In the genomic region with DNA sequence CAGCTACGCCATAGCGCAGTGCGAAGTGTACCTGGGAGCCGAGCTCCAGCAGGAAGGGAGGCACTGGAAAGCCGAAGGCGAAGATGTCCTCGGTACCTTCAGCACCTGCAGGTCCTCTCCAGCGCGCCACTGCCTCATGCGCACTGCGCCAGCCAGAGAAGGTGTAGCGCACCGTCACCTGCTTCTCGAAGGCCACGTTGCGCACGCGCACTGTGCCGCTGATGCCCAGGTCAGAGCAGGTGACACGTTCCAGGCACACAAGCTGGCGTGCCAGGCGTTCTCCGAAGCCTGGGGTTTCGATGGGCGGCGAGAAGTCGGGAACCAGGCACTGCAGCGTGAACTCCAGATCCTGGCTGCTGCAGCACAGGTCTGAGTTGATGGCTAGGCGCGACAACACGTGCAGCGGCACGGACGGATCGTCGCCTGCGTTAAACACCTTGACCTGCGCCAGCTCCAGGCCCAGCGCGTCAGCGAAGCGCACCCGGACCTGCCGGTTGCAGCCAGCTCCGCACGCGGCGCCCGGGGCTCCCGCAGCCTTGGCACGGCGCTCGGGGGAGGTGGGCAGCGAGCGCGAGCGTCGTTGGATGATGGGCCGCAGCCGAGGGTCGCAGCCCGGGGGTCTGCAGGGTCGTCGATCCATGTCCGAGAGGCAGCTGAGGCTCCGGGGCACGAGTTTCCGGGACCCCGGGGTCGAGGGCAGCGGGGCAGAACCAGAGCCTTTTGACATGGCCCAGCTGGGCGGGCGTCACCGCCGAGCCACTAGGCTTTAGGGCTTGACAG, we compare ENCODE assay signal across 8 mouse cellular contexts. TPM values are rescaled to one million over a fixed set of nuclear protein-coding genes. Genes with fewer than 3 reads are reported as not detected.
A peak's percentile ranks its signal among the peaks of the same experiment; 100 is the strongest.
DNase-seq lines count a peak whose midpoint lies in the region; ATAC-seq and TF ChIP-seq lines count a peak whose summit lies in the region.

No protein-coding gene starts in this region.

- DNase-seq in kidney, postnatal 0 days (ENCODE audit: low spot score): no peak
- no peak for DNase-seq in kidney, adult 18-20 months
- peak; percentile 68 for DNase-seq in brain, adult 2 months (ENCODE audit: low read depth, low spot score)
- no peak for DNase-seq in liver, embryonic 11.5 days (ENCODE audit: low spot score)
- no peak for DNase-seq in adipocyte (ENCODE audit: low spot score)

- no peak for TF ChIP-seq CTCF in kidney, postnatal 0 days (IDR thresholded peaks at IDR 0.05; ENCODE audit: low read depth)
- no peak for TF ChIP-seq CTCF in small intestine, adult 2 months (IDR thresholded peaks at IDR 0.05; ENCODE audit: extremely low read depth, insufficient read length, insufficient replicate concordance, low read depth, low read length)

- no peak overlapping the region for H3K27ac ChIP-seq in kidney, postnatal 0 days
- H3K27ac ChIP-seq in forebrain, embryonic 15.5 days (replicated peaks): no peak overlapping the region
- H3K27ac ChIP-seq in hindbrain, embryonic 15.5 days (replicated peaks): peak overlapping the region; percentile 87
- H3K27ac ChIP-seq in liver, embryonic 11.5 days (ENCODE audit: low read depth, low read length): no peak overlapping the region
- no peak overlapping the region for H3K27ac ChIP-seq in small intestine, adult 2 months (ENCODE audit: insufficient read depth, low read depth, low read length)

- H3K27me3 ChIP-seq in kidney, postnatal 0 days (ENCODE audit: insufficient read depth, low read length): peaks cover 15% of the 10 kb centered on the region
- H3K27me3 ChIP-seq in forebrain, embryonic 15.5 days: 0 out of 2 replicates have a peak, but pooled peaks cover 13% of the 10 kb centered on the region
- no peaks in the 10 kb centered on the region for H3K27me3 ChIP-seq in hindbrain, embryonic 15.5 days
- H3K27me3 ChIP-seq in liver, embryonic 11.5 days (replicated peaks; ENCODE audit: control insufficient read depth, insufficient read depth, low read length): peaks cover 20% of the 10 kb centered on the region
- 0 out of 2 replicates have a peak, but pooled peaks cover 7% of the 10 kb centered on the region for H3K27me3 ChIP-seq in small intestine, adult 2 months (ENCODE audit: control insufficient read depth, insufficient read depth, low read length)

- peak; percentile 33 for ATAC-seq in kidney, postnatal 0 days (replicated peaks; ENCODE audit: low FRiP score, low read depth)
- ATAC-seq in forebrain, embryonic 15.5 days (replicated peaks): peak; percentile 9
- ATAC-seq in hindbrain, embryonic 15.5 days (ENCODE audit: low FRiP score, low read depth): peak; percentile 14
- no peak for ATAC-seq in liver, embryonic 11.5 days (replicated peaks; ENCODE audit: low FRiP score)

- H3K36me3 ChIP-seq in kidney, postnatal 0 days (ENCODE audit: insufficient read depth, low read length): no peaks in the 10 kb centered on the region
- no peaks in the 10 kb centered on the region for H3K36me3 ChIP-seq in forebrain, embryonic 15.5 days
- H3K36me3 ChIP-seq in hindbrain, embryonic 15.5 days: no peaks in the 10 kb centered on the region
- peaks cover 4% of the 10 kb centered on the region; the same call in 1 of the 2 replicates for H3K36me3 ChIP-seq in liver, embryonic 11.5 days (ENCODE audit: control insufficient read depth, insufficient read depth, low read length)
- H3K36me3 ChIP-seq in small intestine, adult 2 months (ENCODE audit: control insufficient read depth, insufficient read depth, low read length): no peaks in the 10 kb centered on the region

- peak overlapping the region; percentile 66 for H3K4me3 ChIP-seq in kidney, postnatal 0 days (replicated peaks; ENCODE audit: low read depth, low read length)
- H3K4me3 ChIP-seq in forebrain, embryonic 15.5 days: peak overlapping the region; percentile 76
- peak overlapping the region; percentile 72 for H3K4me3 ChIP-seq in hindbrain, embryonic 15.5 days
- H3K4me3 ChIP-seq in liver, embryonic 11.5 days (ENCODE audit: low read depth, low read length): peak overlapping the region; percentile 68
- H3K4me3 ChIP-seq in small intestine, adult 2 months (ENCODE audit: low read depth, low read length): peak overlapping the region; percentile 78

- 19% methylated on average over 75 of the region's 75 CpGs for WGBS in kidney, postnatal 0 days
- 14% methylated on average over 75 of the region's 75 CpGs for WGBS in forebrain, embryonic 15.5 days
- 16% methylated on average over 75 of the region's 75 CpGs for WGBS in hindbrain, embryonic 15.5 days
- WGBS in liver, embryonic 11.5 days: 15% methylated on average over 75 of the region's 75 CpGs
- 16% methylated on average over 75 of the region's 75 CpGs for WGBS in small intestine, adult 2 months

- H3K9me3 ChIP-seq in kidney, postnatal 0 days (replicated peaks; ENCODE audit: low read length): no peaks in the 10 kb centered on the region
- H3K9me3 ChIP-seq in forebrain, embryonic 15.5 days: no peaks in the 10 kb centered on the region
- H3K9me3 ChIP-seq in hindbrain, embryonic 15.5 days: no peaks in the 10 kb centered on the region
- H3K9me3 ChIP-seq in liver, embryonic 11.5 days (ENCODE audit: control insufficient read depth, low read length): no peaks in the 10 kb centered on the region

- peak overlapping the region; percentile 95 for H3K4me2 ChIP-seq in kidney, postnatal 0 days (ENCODE audit: low read length)
- H3K4me2 ChIP-seq in forebrain, embryonic 15.5 days (replicated peaks): peak overlapping the region; percentile 100
- peak overlapping the region; percentile 100 for H3K4me2 ChIP-seq in hindbrain, embryonic 15.5 days
- H3K4me2 ChIP-seq in liver, embryonic 11.5 days: peak overlapping the region; percentile 93

- TF ChIP-seq POLR2A in small intestine, adult 2 months (IDR thresholded peaks at IDR 0.05; ENCODE audit: low read depth, low read length): no peak

- peak overlapping the region; percentile 51 for H3K9ac ChIP-seq in kidney, postnatal 0 days (ENCODE audit: low read depth, low read length)
- H3K9ac ChIP-seq in forebrain, embryonic 15.5 days (replicated peaks): peak overlapping the region; percentile 60
- H3K9ac ChIP-seq in hindbrain, embryonic 15.5 days: peak overlapping the region; percentile 74
- peak overlapping the region; percentile 48; the same call in 1 of the 2 replicates for H3K9ac ChIP-seq in liver, embryonic 11.5 days (ENCODE audit: low read depth, low read length)

- peaks cover 11% of the 10 kb centered on the region for H3K4me1 ChIP-seq in kidney, postnatal 0 days (replicated peaks; ENCODE audit: insufficient read depth, low read length)
- peaks cover 21% of the 10 kb centered on the region for H3K4me1 ChIP-seq in forebrain, embryonic 15.5 days
- H3K4me1 ChIP-seq in hindbrain, embryonic 15.5 days (replicated peaks): peaks cover 39% of the 10 kb centered on the region
- H3K4me1 ChIP-seq in liver, embryonic 11.5 days (replicated peaks; ENCODE audit: control insufficient read depth, insufficient read depth, low read length): peaks cover 7% of the 10 kb centered on the region
- peaks cover 9% of the 10 kb centered on the region for H3K4me1 ChIP-seq in small intestine, adult 2 months (ENCODE audit: control insufficient read depth, insufficient read depth, insufficient read length, low read length)

RNA-seq across cellular contexts. Expression of a gene that starts 0.6 kb away (rescaled TPM):
- 2.2 and 2.3 TPM in 2 replicates for polyA plus RNA-seq in kidney, postnatal 0 days (2015; fragmentation: Nextera tagmentation; extraction: Ambion mirVana)
- 1.7 and 1.9 TPM in 2 replicates for polyA plus RNA-seq in forebrain, embryonic 15.5 days (2015; fragmentation: Nextera tagmentation; extraction: Ambion mirVana)
- 5.5 TPM in 2 replicates for polyA plus RNA-seq in hindbrain, embryonic 15.5 days (2015; fragmentation: Nextera tagmentation; extraction: Ambion mirVana)
- polyA plus RNA-seq in liver, embryonic 11.5 days (2014; fragmentation: Nextera tagmentation; extraction: Ambion mirVana): 2.0 and 3.0 TPM in 2 replicates
- 1.1 TPM in 2 replicates for polyA plus RNA-seq in small intestine, adult 2 months (2012; rRNA removed)

RNA-seq across cellular contexts. Expression of a gene that starts 0.7 kb away (rescaled TPM):
- 3.8 and 5.4 TPM in 2 replicates for polyA plus RNA-seq in kidney, postnatal 0 days (2015; fragmentation: Nextera tagmentation; extraction: Ambion mirVana)
- 4.2 and 6.1 TPM in 2 replicates for polyA plus RNA-seq in forebrain, embryonic 15.5 days (2015; fragmentation: Nextera tagmentation; extraction: Ambion mirVana)
- 12.9 and 15.8 TPM in 2 replicates for polyA plus RNA-seq in hindbrain, embryonic 15.5 days (2015; fragmentation: Nextera tagmentation; extraction: Ambion mirVana)
- 3.7 TPM in 2 replicates for polyA plus RNA-seq in liver, embryonic 11.5 days (2014; fragmentation: Nextera tagmentation; extraction: Ambion mirVana)
- 0.23 and 0.37 TPM in 2 replicates for polyA plus RNA-seq in small intestine, adult 2 months (2012; rRNA removed)

RNA-seq across cellular contexts. Expression of a gene that starts 6.2 kb away (rescaled TPM):
- polyA plus RNA-seq in kidney, postnatal 0 days (2015; fragmentation: Nextera tagmentation; extraction: Ambion mirVana): 0.08 TPM in 1 of 2 replicates, not detected in the other
- 0.18 and 0.20 TPM in 2 replicates for polyA plus RNA-seq in forebrain, embryonic 15.5 days (2015; fragmentation: Nextera tagmentation; extraction: Ambion mirVana)
- 0.18 and 0.42 TPM in 2 replicates for polyA plus RNA-seq in hindbrain, embryonic 15.5 days (2015; fragmentation: Nextera tagmentation; extraction: Ambion mirVana)
- polyA plus RNA-seq in liver, embryonic 11.5 days (2014; fragmentation: Nextera tagmentation; extraction: Ambion mirVana): 0.08 TPM in 1 of 2 replicates, not detected in the other
- not detected in 2 replicates for polyA plus RNA-seq in small intestine, adult 2 months (2012; rRNA removed)

RNA-seq across cellular contexts. Expression of a gene that starts 16.7 kb away (rescaled TPM):
- 0.17 and 0.29 TPM in 2 replicates for polyA plus RNA-seq in kidney, postnatal 0 days (2015; fragmentation: Nextera tagmentation; extraction: Ambion mirVana)
- polyA plus RNA-seq in forebrain, embryonic 15.5 days (2015; fragmentation: Nextera tagmentation; extraction: Ambion mirVana): 0.09 TPM in 1 of 2 replicates, not detected in the other
- 0.12 and 0.50 TPM in 2 replicates for polyA plus RNA-seq in hindbrain, embryonic 15.5 days (2015; fragmentation: Nextera tagmentation; extraction: Ambion mirVana)
- 0.08 TPM in 1 of 2 replicates, not detected in the other for polyA plus RNA-seq in liver, embryonic 11.5 days (2014; fragmentation: Nextera tagmentation; extraction: Ambion mirVana)
- polyA plus RNA-seq in small intestine, adult 2 months (2012; rRNA removed): 0.05 and 0.06 TPM in 2 replicates
